Mouse (Mus musculus) lung, postnatal 0 days (tissue): ENCODE measurements at regions not wholly inside any gene's neighbourhood (a gene's known extent, or its start where the extent isn't known, plus 50 kb on each side); places are given as distances from the start of the nearest gene placed in this dataset.

Source experiments
- ATAC-seq: fragments of 200-750 bp; cut with Nextera tagmentation; 2 replicates; pipeline ENCODE4 v1.8.0; 2017; ENCODE audit warnings: moderate library complexity
- DNase-seq: peaks from one replicate; pipeline ENCODE4 v3.0.0-alpha.2; 2016; ENCODE audit warnings: low spot score
- H3K27ac ChIP-seq: fragments of 300-500 bp; sonication (generic); 2 replicates; pipeline ENCODE4 v1.5.1; 2014; ENCODE audit warnings: antibody characterized with exemption, mild to moderate bottlenecking, low read length, mixed read lengths
- H3K27me3 ChIP-seq: fragments of 300-500 bp; sonication (generic); replicated peaks from 2 replicates; pipeline ENCODE4 v1.6.1; 2014; ENCODE audit warnings: low read length, mixed read lengths; ENCODE audit not compliant: insufficient read depth
- H3K36me3 ChIP-seq: fragments of 300-500 bp; sonication (generic); 2 replicates; pipeline ENCODE4 v1.6.1; 2014; ENCODE audit warnings: low read length, mixed read lengths; ENCODE audit not compliant: insufficient read depth
- H3K4me1 ChIP-seq: fragments of 300-500 bp; sonication (generic); 2 replicates; pipeline ENCODE4 v1.6.1; 2014; ENCODE audit warnings: antibody characterized with exemption, low read depth, low read length, mixed read lengths; ENCODE audit not compliant: insufficient read depth
- H3K4me2 ChIP-seq: fragments of 300-500 bp; sonication (generic); replicated peaks from 2 replicates; pipeline ENCODE4 v1.6.1; 2014; ENCODE audit warnings: low read depth, mild to moderate bottlenecking, low read length, moderate library complexity, mixed read lengths
- H3K4me3 ChIP-seq: fragments of 300-500 bp; sonication (generic); 2 replicates; pipeline ENCODE4 v1.5.1; 2014; ENCODE audit warnings: low read depth, low read length
- H3K9ac ChIP-seq: fragments of 300-500 bp; sonication (generic); replicated peaks from 2 replicates; pipeline ENCODE4 v1.6.1; 2014; ENCODE audit warnings: low read depth, mild to moderate bottlenecking
- H3K9me3 ChIP-seq: fragments of 300-500 bp; sonication (generic); 2 replicates; pipeline ENCODE4 v1.6.1; 2016; ENCODE audit warnings: low read length, mixed read lengths
- CTCF ChIP-seq: IDR thresholded peaks from 2 replicates; pipeline ENCODE4 v1.5.1; 2016; ENCODE audit warnings: antibody characterized with exemption, mild to moderate bottlenecking
- EP300 ChIP-seq: IDR thresholded peaks from 2 replicates; pipeline ENCODE4 v1.6.1; 2016; ENCODE audit warnings: antibody characterized with exemption, mild to moderate bottlenecking, control low read depth
- WGBS: fragments of 180-500 bp; shearing (Covaris S2); extraction: QIAGEN DNeasy Blood & Tissue Kit; methylation state at CpG from one replicate; pipeline ENCODE4 v1.1.7; 2014; 5-methylcytosine and 5-hydroxymethylcytosine counted together

DNA sequence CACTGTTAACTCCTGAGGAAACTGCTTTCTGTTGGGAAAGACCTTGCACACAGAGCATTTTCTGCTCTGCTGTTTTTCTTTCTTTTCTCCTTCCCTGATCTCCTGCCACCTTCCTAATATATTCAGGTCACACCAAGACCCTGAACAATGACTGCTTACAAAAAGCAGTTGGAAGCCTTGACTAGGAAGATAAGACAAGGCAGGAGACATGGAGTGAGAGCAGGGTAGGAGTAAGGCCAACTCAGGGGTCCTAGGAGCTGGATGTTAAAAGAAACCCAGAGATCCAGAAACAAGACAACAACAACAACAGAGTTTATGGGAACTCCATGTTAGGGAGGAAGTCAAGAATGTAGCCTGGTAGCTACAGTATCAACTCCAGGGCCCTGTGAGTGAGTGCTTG is 426.9 kb downstream of the Sorl1 start:
- H3K4me2 ChIP-seq: no peak overlapping the region
- H3K27me3 ChIP-seq: no peaks in the 10 kb centered on the region
- no peak overlapping the region for H3K27ac ChIP-seq
- TF ChIP-seq EP300: no peak
- TF ChIP-seq CTCF: no peak
- no peaks in the 10 kb centered on the region for H3K9me3 ChIP-seq
- H3K4me1 ChIP-seq: no peaks in the 10 kb centered on the region
- no peak for ATAC-seq
- no peak overlapping the region for H3K9ac ChIP-seq
- no peak for DNase-seq
- H3K4me3 ChIP-seq: no peak overlapping the region
- no peaks in the 10 kb centered on the region for H3K36me3 ChIP-seq

DNA sequence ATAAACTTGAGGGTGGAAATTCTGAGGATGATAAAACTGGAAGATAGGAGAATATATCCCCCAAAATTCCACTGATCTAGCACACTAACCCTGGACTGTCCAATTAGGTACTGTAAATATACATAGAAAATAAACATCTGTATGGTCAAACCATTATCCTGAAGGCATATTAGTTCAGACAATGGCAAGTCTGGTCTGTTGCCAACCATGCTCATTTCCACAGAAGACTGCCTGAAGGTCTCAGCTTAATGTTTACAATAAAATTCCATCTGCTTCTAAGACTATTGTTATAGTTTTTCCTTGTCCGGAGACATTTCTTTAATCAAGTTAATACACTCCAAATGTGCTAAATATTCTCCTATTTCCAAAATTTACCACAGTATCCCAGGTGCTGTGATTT is 441.2 kb downstream of the Sorl1 start:
- WGBS: 41% methylated on average over 1 of the region's 1 CpGs
- no peaks in the 10 kb centered on the region for H3K27me3 ChIP-seq
- H3K9me3 ChIP-seq: no peaks in the 10 kb centered on the region
- no peaks in the 10 kb centered on the region for H3K36me3 ChIP-seq
- H3K4me3 ChIP-seq: no peak overlapping the region
- ATAC-seq (no peak), DNase-seq (peak; percentile 23)
- H3K27ac ChIP-seq: no peak overlapping the region
- H3K4me2 ChIP-seq: no peak overlapping the region
- no peaks in the 10 kb centered on the region for H3K4me1 ChIP-seq
- TF ChIP-seq EP300 (no peak), CTCF (no peak)
- no peak overlapping the region for H3K9ac ChIP-seq

DNA sequence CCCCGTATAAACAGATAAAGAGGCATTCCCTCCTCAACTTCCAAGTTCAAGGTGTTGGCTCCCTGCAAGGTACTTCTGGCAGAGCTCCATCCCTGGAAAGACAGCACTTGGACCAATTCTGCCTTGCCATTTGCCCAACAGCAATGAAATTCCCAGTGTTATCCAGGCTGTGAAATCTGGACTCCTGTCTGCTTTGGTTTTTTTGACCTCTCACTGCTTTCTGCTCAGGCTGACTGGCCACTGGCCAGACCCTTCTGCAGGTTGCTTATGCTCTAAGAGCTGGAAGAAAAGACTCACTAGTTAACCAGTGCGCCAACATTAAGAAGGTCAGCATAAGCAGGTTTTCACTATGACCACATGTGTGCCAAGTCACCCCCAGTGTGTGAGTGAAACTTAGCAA is 448.4 kb downstream of the Sorl1 start:
- Histone ChIP-seq H3K4me1 (no peaks in the 10 kb centered on the region), H3K27ac (no peak overlapping the region), H3K9me3 (no peaks in the 10 kb centered on the region), H3K36me3 (no peaks in the 10 kb centered on the region), H3K4me3 (no peak overlapping the region), H3K9ac (no peak overlapping the region), H3K4me2 (no peak overlapping the region), H3K27me3 (no peaks in the 10 kb centered on the region)
- DNase-seq (no peak), ATAC-seq (no peak)
- TF ChIP-seq EP300: no peak
- no peak for TF ChIP-seq CTCF
- WGBS: 84% methylated on average over 2 of the region's 2 CpGs

DNA sequence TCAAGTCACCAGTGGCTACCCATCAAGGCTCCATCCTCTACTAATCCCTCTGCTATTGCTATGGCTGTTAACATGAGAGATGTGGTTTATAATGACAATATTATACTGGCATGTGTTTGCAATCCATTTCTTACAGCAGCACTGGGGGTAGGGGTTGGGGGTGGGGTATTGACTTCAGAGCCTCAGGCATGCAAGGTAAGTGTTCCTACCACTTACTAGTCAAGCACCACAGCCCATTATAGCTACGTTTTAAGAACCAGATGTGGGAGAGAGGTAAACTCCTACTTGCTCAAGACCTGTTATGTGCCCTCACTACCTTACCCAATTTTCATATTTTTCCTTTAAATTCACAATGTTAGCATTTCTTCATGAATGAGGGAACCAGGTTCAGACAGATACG is 451.1 kb downstream of the Sorl1 start:
- H3K4me2 ChIP-seq: no peak overlapping the region
- no peaks in the 10 kb centered on the region for H3K27me3 ChIP-seq
- 58% methylated on average over 2 of the region's 2 CpGs for WGBS
- ATAC-seq: no peak
- no peak overlapping the region for H3K4me3 ChIP-seq
- H3K27ac ChIP-seq: no peak overlapping the region
- H3K4me1 ChIP-seq: no peaks in the 10 kb centered on the region
- no peaks in the 10 kb centered on the region for H3K9me3 ChIP-seq
- TF ChIP-seq CTCF: no peak
- no peak overlapping the region for H3K9ac ChIP-seq
- H3K36me3 ChIP-seq: no peaks in the 10 kb centered on the region
- no peak for DNase-seq

DNA sequence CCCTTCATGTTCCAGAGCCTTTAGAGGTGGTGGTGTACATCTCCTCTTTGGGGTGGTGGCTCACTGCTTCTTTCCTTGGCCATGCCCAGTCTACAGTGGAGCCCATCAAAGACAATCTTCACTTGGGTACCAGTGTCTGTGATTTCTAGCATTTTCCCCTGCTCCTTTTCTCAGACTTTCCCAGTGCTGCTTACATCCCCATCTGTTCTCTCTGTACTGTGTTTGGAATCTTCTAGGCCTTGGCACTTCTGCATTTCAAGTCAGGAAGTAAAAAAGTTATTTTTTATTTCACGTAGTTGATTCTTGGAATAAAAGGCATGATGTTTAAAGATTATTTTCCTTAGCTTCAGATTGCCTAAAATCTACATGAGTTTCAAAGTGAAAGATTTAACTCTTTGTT is 455.4 kb downstream of the Sorl1 start:
- no peaks in the 10 kb centered on the region for H3K36me3 ChIP-seq
- H3K9me3 ChIP-seq: no peaks in the 10 kb centered on the region
- no peak for DNase-seq
- no peak overlapping the region for H3K27ac ChIP-seq
- no peak overlapping the region for H3K4me3 ChIP-seq
- no peak overlapping the region for H3K4me2 ChIP-seq
- H3K9ac ChIP-seq: no peak overlapping the region
- no peaks in the 10 kb centered on the region for H3K4me1 ChIP-seq
- no peak for ATAC-seq
- 67% methylated on average over 1 of the region's 1 CpGs for WGBS
- H3K27me3 ChIP-seq: no peaks in the 10 kb centered on the region
- no peak for TF ChIP-seq EP300
- TF ChIP-seq CTCF: no peak

DNA sequence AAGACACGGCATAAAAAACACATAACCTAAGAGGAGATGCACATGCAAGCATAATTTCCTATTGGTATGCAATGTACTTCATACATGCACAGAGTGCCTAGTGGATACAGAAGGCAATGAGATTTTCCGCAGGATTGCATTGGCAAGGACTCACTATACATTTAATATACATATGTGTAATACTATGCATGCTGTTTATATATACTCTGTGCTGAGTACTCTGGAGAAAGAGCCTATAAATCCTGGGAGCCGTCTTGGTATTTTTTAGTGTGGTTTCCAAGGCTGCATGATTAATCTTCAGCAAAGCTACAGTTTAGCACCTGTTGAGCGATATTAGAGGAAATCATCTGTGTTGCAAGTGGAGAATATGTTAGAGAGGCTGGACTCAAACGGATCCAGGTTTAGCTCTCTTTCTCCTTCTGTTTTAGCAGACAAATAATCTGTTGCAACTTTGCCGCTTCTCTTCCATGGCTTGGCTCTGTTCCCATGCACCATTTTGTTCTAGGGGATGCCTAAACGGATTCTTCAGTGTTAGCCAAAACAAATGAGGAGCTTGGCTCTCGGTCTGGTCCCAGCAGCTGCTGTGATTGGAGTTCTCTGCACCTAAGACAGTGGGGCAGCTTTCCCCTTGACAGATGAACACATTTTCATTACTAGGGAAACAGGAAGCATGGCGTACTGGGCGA is 459.0 kb downstream of the Sorl1 start:
- 59% methylated on average over 10 of the region's 10 CpGs for WGBS
- Histone ChIP-seq H3K4me1 (no peaks in the 10 kb centered on the region), H3K27ac (no peak overlapping the region), H3K4me3 (no peak overlapping the region), H3K4me2 (no peak overlapping the region), H3K9ac (no peak overlapping the region), H3K36me3 (no peaks in the 10 kb centered on the region), H3K9me3 (no peaks in the 10 kb centered on the region), H3K27me3 (no peaks in the 10 kb centered on the region)
- ATAC-seq: no peak
- peak; percentile 33 for DNase-seq
- no peak for TF ChIP-seq EP300
- no peak for TF ChIP-seq CTCF

DNA sequence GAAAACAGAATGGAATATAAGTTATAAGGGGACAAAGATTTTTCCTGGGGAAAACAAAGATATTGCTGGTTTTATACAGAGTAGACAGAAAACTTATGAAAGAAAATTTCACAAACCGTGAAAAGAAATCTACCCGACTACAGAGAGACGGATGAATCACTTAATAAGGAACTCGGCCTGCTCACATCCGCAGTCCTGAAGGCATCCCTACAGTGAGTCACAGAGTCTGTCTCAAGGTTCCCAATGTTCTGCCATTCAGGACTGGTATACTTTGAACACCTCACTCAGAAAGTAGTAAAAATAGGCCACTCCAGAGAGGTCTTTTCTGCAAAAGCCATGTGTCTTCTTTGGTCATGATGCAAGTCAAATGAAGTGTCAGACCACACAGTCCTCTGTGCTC is 463.5 kb downstream of the Sorl1 start:
- TF ChIP-seq CTCF (no peak), EP300 (no peak)
- Histone ChIP-seq H3K27me3 (no peaks in the 10 kb centered on the region), H3K4me3 (no peak overlapping the region), H3K9me3 (no peaks in the 10 kb centered on the region), H3K27ac (no peak overlapping the region), H3K4me1 (no peaks in the 10 kb centered on the region), H3K4me2 (no peak overlapping the region), H3K36me3 (no peaks in the 10 kb centered on the region), H3K9ac (no peak overlapping the region)
- ATAC-seq (no peak), DNase-seq (no peak)
- 91% methylated on average over 5 of the region's 5 CpGs for WGBS
